Mouse (Mus musculus) testis, adult 2 months (tissue): Measurements from ENCODE around the gene Gpn3. TPM values are rescaled to one million over a fixed set of nuclear protein-coding genes. Genes with fewer than 3 reads are reported as not detected.

Experiments used
- H3K27ac ChIP-seq: fragments of 200-500 bp; 2 replicates; pipeline ENCODE4 v1.5.1; 2012; ENCODE audit warnings: low read depth, low read length; ENCODE audit not compliant: control insufficient read depth, insufficient read depth
- H3K27me3 ChIP-seq: fragments of 200-500 bp; 2 replicates; pipeline ENCODE4 v1.6.1; 2012; ENCODE audit warnings: mild to moderate bottlenecking, low read length, moderate library complexity; ENCODE audit not compliant: control insufficient read depth, insufficient read depth
- H3K36me3 ChIP-seq: fragments of 200-500 bp; 2 replicates; pipeline ENCODE4 v1.6.1; 2012; ENCODE audit warnings: mild to moderate bottlenecking, low read length; ENCODE audit not compliant: control insufficient read depth, insufficient read depth
- H3K4me1 ChIP-seq: fragments of 200-500 bp; 2 replicates; pipeline ENCODE4 v1.6.1; 2012; ENCODE audit warnings: low read length; ENCODE audit not compliant: control insufficient read depth, insufficient read depth
- H3K4me3 ChIP-seq: fragments of 200-500 bp; 2 replicates; pipeline ENCODE4 v1.5.1; 2012; ENCODE audit warnings: low read depth, mild to moderate bottlenecking, low read length, moderate library complexity, mixed read lengths; ENCODE audit not compliant: control insufficient read depth
- CTCF ChIP-seq: fragments of 200-500 bp; IDR thresholded peaks from 2 replicates; pipeline ENCODE4 v1.5.1; 2012; ENCODE audit warnings: low read depth, mild to moderate bottlenecking, inconsistent platforms, low read length, moderate library complexity; ENCODE audit not compliant: control insufficient read depth, insufficient read depth, insufficient replicate concordance
- POLR2A ChIP-seq: fragments of 200-500 bp; IDR thresholded peaks from 2 replicates; pipeline ENCODE4 v1.6.1; 2012; ENCODE audit warnings: low read depth, mild to moderate bottlenecking, inconsistent platforms, low read length, moderate library complexity; ENCODE audit not compliant: control insufficient read depth
- polyA plus RNA-seq: library from polyadenylated mRNA; depleted of rRNA; stranded (reverse); fragments of >200 nt; gene quantifications from 2 replicates; pipeline ENCODE4 v1.2.3, GENCODE M21; 2012; rRNA removed

Gpn3 gene
- polyA plus RNA-seq, result 27.6 and 27.8 TPM in 2 replicates

GRCm38 (mm10) chr5:122371591-122372191, at the start of gene Gpn3:
TSS of gene Gpn3 (plus strand) at chr5:122371876.
- Histone ChIP-seq H3K27ac (peak within 1 kb of the TSS; percentile 99), H3K4me3 (peak within 1 kb of the TSS; percentile 89), H3K36me3 (peaks cover 3% of the 10 kb centered on the region), H3K27me3 (no peaks in the 10 kb centered on the region), H3K4me1 (no peaks in the 10 kb centered on the region; the same call in 1 of the 2 replicates)
- TF ChIP-seq POLR2A, result no peak; the same call in none of the 2 replicates
- no peak for TF ChIP-seq CTCF

DNA sequence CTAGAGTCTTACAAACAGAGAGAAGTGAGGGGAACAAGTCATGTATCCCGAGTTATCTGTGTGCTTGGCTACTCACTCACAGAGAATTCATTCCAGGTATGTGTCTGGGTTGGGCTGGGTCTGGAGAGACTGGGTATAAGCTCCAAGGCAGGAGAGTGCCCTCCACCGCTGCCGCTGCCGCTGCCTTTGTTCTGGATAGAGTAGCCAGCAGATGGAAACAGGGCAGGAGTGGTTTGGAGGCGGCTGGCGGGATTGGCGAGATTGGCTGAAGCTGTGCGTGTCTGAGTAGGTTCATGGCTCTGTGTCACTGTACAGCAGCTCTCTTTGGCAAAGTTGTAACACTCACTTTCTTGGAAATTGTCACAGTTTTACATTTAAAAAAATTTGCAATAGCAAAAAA, 48.2 kb upstream of the Gpn3 start:
- peaks cover 1% of the 10 kb centered on the region for H3K36me3 ChIP-seq
- TF ChIP-seq POLR2A (no peak), CTCF (no peak)

DNA sequence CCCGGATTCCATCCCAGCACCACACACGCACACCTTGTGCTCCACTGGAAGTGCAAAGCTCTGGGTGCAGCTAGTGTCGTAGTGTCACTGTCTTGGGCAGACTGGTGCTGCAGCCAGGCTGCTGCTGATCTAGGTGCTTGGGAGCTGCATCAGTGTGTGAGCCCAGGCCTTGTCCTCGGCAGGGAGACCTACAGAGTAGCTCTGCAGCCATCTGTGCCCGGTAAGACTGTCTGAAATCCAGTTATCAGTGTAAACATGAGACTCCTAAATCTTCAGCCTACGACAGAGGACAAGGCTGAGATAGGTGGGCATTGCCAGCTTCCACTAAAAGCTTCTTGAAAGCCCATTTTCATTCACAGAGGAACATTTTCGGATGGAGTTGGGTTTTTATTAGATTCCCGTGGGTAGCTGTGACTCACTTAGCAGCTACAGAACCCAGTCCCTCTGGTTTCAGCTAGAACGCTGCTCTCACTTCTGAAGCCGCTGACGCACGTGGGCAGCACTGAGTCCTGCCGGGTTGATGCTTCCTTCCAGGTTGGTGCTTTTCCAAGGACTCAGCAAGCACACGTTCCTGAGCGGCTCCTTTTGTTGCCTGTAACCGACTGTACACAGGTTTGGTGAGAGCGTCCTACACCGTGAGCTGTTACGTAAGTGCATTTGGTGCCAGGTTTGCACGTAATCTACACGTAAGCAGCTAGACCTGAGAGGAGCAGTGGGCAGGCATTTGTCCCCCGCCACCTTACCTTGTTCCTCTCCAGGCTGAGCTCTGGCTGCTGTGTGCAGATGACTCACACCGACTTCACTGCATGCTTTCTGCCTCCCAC, 46.9 kb upstream of the Gpn3 start:
- H3K27me3 ChIP-seq, result no peaks in the 10 kb centered on the region
- no peaks in the 10 kb centered on the region for H3K4me1 ChIP-seq
- H3K27ac ChIP-seq, result no peak overlapping the region
- H3K36me3 ChIP-seq, result peaks cover 1% of the 10 kb centered on the region
- TF ChIP-seq POLR2A (no peak), CTCF (no peak)
- H3K4me3 ChIP-seq, result no peak overlapping the region

More for the DNA sequence above, 48.2 kb upstream of the Gpn3 start:
- Histone ChIP-seq H3K27me3 (no peaks in the 10 kb centered on the region), H3K27ac (no peak overlapping the region), H3K4me3 (no peak overlapping the region), H3K4me1 (no peaks in the 10 kb centered on the region)

DNA sequence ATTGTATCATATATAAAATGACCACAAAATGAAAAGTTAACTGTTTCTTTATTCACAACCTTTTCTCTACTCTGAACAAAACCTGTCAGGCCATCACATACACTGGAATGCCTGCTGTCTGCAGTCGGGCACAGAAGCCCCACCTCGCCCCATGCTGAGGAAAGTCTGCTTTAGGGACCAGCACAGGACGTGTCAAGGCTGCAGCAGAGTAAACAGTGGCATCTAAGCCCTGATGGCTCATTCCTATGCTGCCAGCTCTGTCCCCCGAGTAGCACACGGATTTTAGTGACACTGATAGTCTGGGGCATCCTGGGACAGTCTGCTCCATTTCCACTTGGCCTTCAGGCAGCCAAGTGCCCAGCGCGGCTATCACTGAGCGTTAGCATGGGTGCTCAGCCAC, 46.2 kb upstream of the Gpn3 start:
- no peaks in the 10 kb centered on the region for H3K27me3 ChIP-seq
- no peaks in the 10 kb centered on the region for H3K4me1 ChIP-seq
- TF ChIP-seq CTCF, result no peak
- TF ChIP-seq POLR2A, result no peak
- no peak overlapping the region for H3K4me3 ChIP-seq
- peaks cover 1% of the 10 kb centered on the region for H3K36me3 ChIP-seq
- H3K27ac ChIP-seq, result no peak overlapping the region

DNA sequence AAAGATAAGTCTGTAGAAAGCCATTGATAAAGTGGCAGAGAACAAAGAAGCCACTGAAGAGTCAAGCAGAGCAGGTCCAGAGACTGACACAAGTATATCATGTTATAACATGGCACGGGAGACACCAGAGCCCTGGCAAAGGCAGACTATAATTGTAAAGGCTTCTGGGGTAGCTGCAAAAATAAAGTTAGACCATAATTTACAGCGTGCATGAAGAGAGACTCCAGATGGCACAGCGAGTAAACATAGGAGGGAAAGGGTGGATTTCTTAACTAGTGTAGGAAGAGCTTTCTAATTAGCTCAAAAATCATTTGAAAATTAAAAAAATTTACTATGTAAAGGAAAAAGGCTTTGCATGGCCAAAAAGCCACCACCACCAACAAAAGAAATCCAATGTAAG, 44.4 kb upstream of the Gpn3 start:
- Histone ChIP-seq H3K36me3 (peaks cover 1% of the 10 kb centered on the region), H3K4me3 (no peak overlapping the region), H3K27ac (no peak overlapping the region), H3K27me3 (no peaks in the 10 kb centered on the region), H3K4me1 (no peaks in the 10 kb centered on the region)
- TF ChIP-seq POLR2A (no peak), CTCF (no peak)

DNA sequence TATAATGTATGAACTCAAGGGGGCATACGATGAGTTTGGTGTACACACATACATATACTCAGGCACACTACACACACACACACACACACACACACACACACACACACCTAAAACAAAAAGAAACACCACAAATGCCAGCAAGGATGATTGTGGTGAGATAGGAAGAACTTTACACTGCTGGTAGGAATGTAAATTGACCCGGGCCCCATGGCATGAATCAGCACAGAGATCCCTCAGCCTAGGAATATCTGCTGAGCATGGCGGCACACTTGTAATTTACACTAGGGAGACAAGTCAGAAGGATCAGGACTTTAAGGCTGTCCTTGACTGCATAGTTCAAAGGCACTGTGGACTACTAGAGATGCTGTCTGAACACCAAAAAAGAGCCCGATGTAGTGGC, 41.4 kb upstream of the Gpn3 start:
- TF ChIP-seq CTCF, result no peak
- no peak for TF ChIP-seq POLR2A
- no peak overlapping the region for H3K4me3 ChIP-seq

GRCm38 (mm10) chr5:122334682-122335081, 37.0 kb upstream of the Gpn3 start:
- H3K27me3 ChIP-seq, result no peaks in the 10 kb centered on the region
- no peaks in the 10 kb centered on the region for H3K4me1 ChIP-seq
- no peak overlapping the region for H3K27ac ChIP-seq
- no peaks in the 10 kb centered on the region; the same call in 1 of the 2 replicates for H3K36me3 ChIP-seq
- TF ChIP-seq CTCF (no peak), POLR2A (no peak)
- H3K4me3 ChIP-seq, result no peak overlapping the region

More for the DNA sequence above, 41.4 kb upstream of the Gpn3 start:
- Histone ChIP-seq H3K27me3 (no peaks in the 10 kb centered on the region), H3K36me3 (no peaks in the 10 kb centered on the region; the same call in 1 of the 2 replicates), H3K4me1 (no peaks in the 10 kb centered on the region), H3K27ac (no peak overlapping the region)
